Mouse (Mus musculus) MEL (cell line): ENCODE measurements around the gene Kctd18. TPM values are rescaled to one million over a fixed set of nuclear protein-coding genes. Genes with fewer than 3 reads are reported as not detected.

Source experiments
- DNase-seq: peaks from one replicate; pipeline ENCODE4 v3.0.0; 2011; ENCODE audit warnings: low read depth, low spot score
- H3K27ac ChIP-seq: 2 replicates; pipeline ENCODE4 v1.5.1; 2012; ENCODE audit warnings: low read depth, mild to moderate bottlenecking, control low read depth, low read length, moderate library complexity; ENCODE audit not compliant: control insufficient read depth
- H3K27me3 ChIP-seq, 2 experiments: fragments of 150-350 bp in 1 of 2; sonication (generic) in 1 of 2; 2 replicates each; pipeline ENCODE4 v1.6.1; 2012; ENCODE audit warnings: low read length in 2 of 2, mild to moderate bottlenecking in 2 of 2, improper control_type of control experiment in 1 of 2, moderate library complexity in 1 of 2; ENCODE audit not compliant: insufficient read depth in 2 of 2, control insufficient read depth in 1 of 2
- H3K36me3 ChIP-seq, 2 experiments: 2 replicates each; pipeline ENCODE4 v1.6.1; 2012 to 2014; ENCODE audit warnings: low read length in 2 of 2, improper control_type of control experiment in 1 of 2, inconsistent platforms in 1 of 2, mild to moderate bottlenecking in 1 of 2; ENCODE audit not compliant: insufficient read depth in 2 of 2, control insufficient read depth in 1 of 2
- H3K4me1 ChIP-seq, 2 experiments: fragments of 150-350 bp in 1 of 2; sonication (generic) in 1 of 2; 2 replicates each; pipeline ENCODE4 v1.6.1; 2012; ENCODE audit warnings: low read length in 2 of 2, improper control_type of control experiment in 1 of 2, mild to moderate bottlenecking in 1 of 2; ENCODE audit not compliant: insufficient read depth in 2 of 2, control insufficient read depth in 1 of 2
- H3K4me3 ChIP-seq, 2 experiments: fragments of 150-350 bp in 1 of 2; sonication (generic) in 1 of 2; 2 replicates each; pipeline ENCODE4 v1.5.1; 2012; ENCODE audit warnings: low read depth in 2 of 2, low read length in 2 of 2, mild to moderate bottlenecking in 2 of 2, moderate library complexity in 2 of 2, control low read depth in 1 of 2, improper control_type of control experiment in 1 of 2; ENCODE audit not compliant: control insufficient read depth in 1 of 2, insufficient read depth in 1 of 2
- H3K79me2 ChIP-seq: 2 replicates; pipeline ENCODE4 v1.6.1; 2012; ENCODE audit warnings: mild to moderate bottlenecking, low read length, moderate library complexity; ENCODE audit not compliant: control insufficient read depth, poor library complexity, insufficient read depth
- H3K9ac ChIP-seq: 2 replicates; pipeline ENCODE4 v1.6.1; 2012; ENCODE audit warnings: low read depth, mild to moderate bottlenecking, control low read depth, low read length, moderate library complexity; ENCODE audit not compliant: control insufficient read depth, poor library complexity, severe bottlenecking
- H3K9me3 ChIP-seq: fragments of 150-350 bp; sonication (generic); replicated peaks from 2 replicates; pipeline ENCODE4 v1.6.1; 2012; ENCODE audit warnings: mild to moderate bottlenecking, low read length, improper control_type of control experiment, moderate library complexity; ENCODE audit not compliant: insufficient read depth
- BHLHE40 ChIP-seq: IDR thresholded peaks from 2 replicates; pipeline ENCODE4 v1.6.1; 2012; ENCODE audit warnings: low read depth, mild to moderate bottlenecking, inconsistent platforms, low read length, improper control_type of control experiment, borderline replicate concordance
- CHD1 ChIP-seq: IDR thresholded peaks from 2 replicates; pipeline ENCODE4 v1.6.1; 2012; ENCODE audit warnings: low read depth, mild to moderate bottlenecking, inconsistent platforms, low read length, improper control_type of control experiment
- CTCF ChIP-seq, 3 experiments: IDR thresholded peaks in 2 of 3; conservative IDR thresholded peaks in 1 of 3; 2 replicates each; pipeline ENCODE4 v1.5.1; 2011 to 2012; ENCODE audit warnings: low read length in 3 of 3, low read depth in 2 of 3, mild to moderate bottlenecking in 2 of 3, improper control_type of control experiment in 1 of 3, inconsistent platforms in 1 of 3, mixed read lengths in 1 of 3, moderate library complexity in 1 of 3; ENCODE audit not compliant: control insufficient read depth in 1 of 3, insufficient read depth in 1 of 3, poor library complexity in 1 of 3, severe bottlenecking in 1 of 3
- E2F4 ChIP-seq: IDR thresholded peaks from 2 replicates; pipeline ENCODE4 v1.6.1; 2011; ENCODE audit warnings: low read depth, low read length, improper control_type of control experiment, borderline replicate concordance
- ELF1 ChIP-seq: IDR thresholded peaks from 2 replicates; pipeline ENCODE4 v1.6.1; 2014; ENCODE audit warnings: low read depth, mild to moderate bottlenecking, inconsistent platforms, low read length, improper control_type of control experiment, moderate library complexity
- EP300 ChIP-seq, 2 experiments: IDR thresholded peaks; 2 replicates each; pipeline ENCODE4 v1.6.1; 2011; ENCODE audit warnings: improper control_type of control experiment in 2 of 2, low read length in 2 of 2, low read depth in 1 of 2, mild to moderate bottlenecking in 1 of 2
- ETS1 ChIP-seq: IDR thresholded peaks from 2 replicates; pipeline ENCODE4 v1.6.1; 2012; ENCODE audit warnings: low read depth, mild to moderate bottlenecking, inconsistent platforms, low read length, improper control_type of control experiment, moderate library complexity
- GABPA ChIP-seq: IDR thresholded peaks from 2 replicates; pipeline ENCODE4 v1.6.1; 2012; ENCODE audit warnings: low read depth, mild to moderate bottlenecking, inconsistent platforms, low read length, improper control_type of control experiment, moderate library complexity
- HCFC1 ChIP-seq: IDR thresholded peaks from 2 replicates; pipeline ENCODE4 v1.6.1; 2012; ENCODE audit warnings: low read depth, mild to moderate bottlenecking, inconsistent platforms, low read length, improper control_type of control experiment, moderate library complexity
- JUND ChIP-seq: IDR thresholded peaks from 2 replicates; pipeline ENCODE4 v1.6.1; 2011; ENCODE audit warnings: low read depth, mild to moderate bottlenecking, improper control_type of control experiment, low read length
- MAFK ChIP-seq: IDR thresholded peaks from 2 replicates; pipeline ENCODE4 v1.6.1; 2011; ENCODE audit warnings: low read depth, mild to moderate bottlenecking, low read length, improper control_type of control experiment, borderline replicate concordance
- MAX ChIP-seq: IDR thresholded peaks from 2 replicates; pipeline ENCODE4 v1.6.1; 2011; ENCODE audit warnings: low read length, improper control_type of control experiment
- MXI1 ChIP-seq: IDR thresholded peaks from 2 replicates; pipeline ENCODE4 v1.6.1; 2011; ENCODE audit warnings: mild to moderate bottlenecking, low read depth, low read length, improper control_type of control experiment
- MYB ChIP-seq: IDR thresholded peaks from 2 replicates; pipeline ENCODE4 v1.6.1; 2011; ENCODE audit warnings: mild to moderate bottlenecking, low read depth, low read length, improper control_type of control experiment
- MYC ChIP-seq: IDR thresholded peaks from 2 replicates; pipeline ENCODE4 v1.6.1; 2011; ENCODE audit warnings: low read depth, mild to moderate bottlenecking, low read length, improper control_type of control experiment, moderate library complexity
- POLR2A ChIP-seq, 2 experiments: IDR thresholded peaks; 2 replicates each; pipeline ENCODE4 v1.6.1; 2011 to 2012; ENCODE audit warnings: low read length in 2 of 2, mild to moderate bottlenecking in 2 of 2, control low read depth in 1 of 2, improper control_type of control experiment in 1 of 2, low read depth in 1 of 2, moderate library complexity in 1 of 2; ENCODE audit not compliant: control insufficient read depth in 1 of 2, insufficient read depth in 1 of 2, poor library complexity in 1 of 2
- POLR2AphosphoS5 ChIP-seq: IDR thresholded peaks from 2 replicates; pipeline ENCODE4 v1.6.1; 2012; ENCODE audit warnings: low read depth, borderline replicate concordance, mild to moderate bottlenecking, inconsistent platforms, low read length, moderate library complexity, mixed read lengths
- RCOR1 ChIP-seq: IDR thresholded peaks from 2 replicates; pipeline ENCODE4 v1.6.1; 2012; ENCODE audit warnings: low read depth, mild to moderate bottlenecking, inconsistent platforms, low read length, improper control_type of control experiment
- SIN3A ChIP-seq: IDR thresholded peaks from 2 replicates; pipeline ENCODE4 v1.6.1; 2012; ENCODE audit warnings: low read length, improper control_type of control experiment, inconsistent platforms
- SMC3 ChIP-seq: IDR thresholded peaks from 2 replicates; pipeline ENCODE4 v1.6.1; 2011; ENCODE audit warnings: low read depth, low read length, improper control_type of control experiment
- TBP ChIP-seq: IDR thresholded peaks from 2 replicates; pipeline ENCODE4 v1.8.0; 2011; ENCODE audit warnings: low read depth, low read length, improper control_type of control experiment
- TCF12 ChIP-seq: IDR thresholded peaks from 2 replicates; pipeline ENCODE4 v1.6.1; 2014; ENCODE audit warnings: low read depth, mild to moderate bottlenecking, inconsistent platforms, low read length, improper control_type of control experiment, moderate library complexity
- UBTF ChIP-seq: IDR thresholded peaks from 2 replicates; pipeline ENCODE4 v1.6.1; 2012; ENCODE audit warnings: low read depth, mild to moderate bottlenecking, inconsistent platforms, low read length, improper control_type of control experiment, moderate library complexity, borderline replicate concordance; ENCODE audit not compliant: insufficient read depth
- USF1 ChIP-seq: IDR thresholded peaks from 2 replicates; pipeline ENCODE4 v1.6.1; 2014; ENCODE audit warnings: low read depth, mild to moderate bottlenecking, inconsistent platforms, low read length, improper control_type of control experiment, moderate library complexity
- USF2 ChIP-seq, 2 experiments: IDR thresholded peaks; 2 replicates each; pipeline ENCODE4 v1.6.1; 2011 to 2012; ENCODE audit warnings: improper control_type of control experiment in 2 of 2, low read length in 2 of 2, borderline replicate concordance in 1 of 2, inconsistent platforms in 1 of 2, low read depth in 1 of 2, mild to moderate bottlenecking in 1 of 2; ENCODE audit not compliant: insufficient read depth in 1 of 2
- ZKSCAN1 ChIP-seq: IDR thresholded peaks from 2 replicates; pipeline ENCODE4 v1.6.1; 2012; ENCODE audit warnings: low read depth, mild to moderate bottlenecking, inconsistent platforms, low read length, improper control_type of control experiment, moderate library complexity
- polyA plus RNA-seq, 2 experiments: library from polyadenylated mRNA; stranded (reverse) in 1 of 2; unstranded in 1 of 2; fragments of >175 nt in 1 of 2; fragments of >200 nt in 1 of 2; gene quantifications; 2 replicates each; pipeline versions ENCODE4 v1.2.1 to v1.2.4; 2012; ENCODE audit warnings: low replicate concordance in 2 of 2, low read depth in 1 of 2; ENCODE audit not compliant: insufficient read length in 2 of 2, insufficient read depth in 1 of 2, missing spikeins in 1 of 2
- total RNA-seq: library from RNA; depleted of rRNA; stranded (reverse); fragments of 300-350 nt; gene quantifications from 2 replicates; pipeline ENCODE4 v1.2.3, GENCODE M21; 2012

The Kctd18 gene
- total and polyA plus RNA-seq, 3 experiments = 11.1 to 12.6 TPM; not detected in 1

DNA sequence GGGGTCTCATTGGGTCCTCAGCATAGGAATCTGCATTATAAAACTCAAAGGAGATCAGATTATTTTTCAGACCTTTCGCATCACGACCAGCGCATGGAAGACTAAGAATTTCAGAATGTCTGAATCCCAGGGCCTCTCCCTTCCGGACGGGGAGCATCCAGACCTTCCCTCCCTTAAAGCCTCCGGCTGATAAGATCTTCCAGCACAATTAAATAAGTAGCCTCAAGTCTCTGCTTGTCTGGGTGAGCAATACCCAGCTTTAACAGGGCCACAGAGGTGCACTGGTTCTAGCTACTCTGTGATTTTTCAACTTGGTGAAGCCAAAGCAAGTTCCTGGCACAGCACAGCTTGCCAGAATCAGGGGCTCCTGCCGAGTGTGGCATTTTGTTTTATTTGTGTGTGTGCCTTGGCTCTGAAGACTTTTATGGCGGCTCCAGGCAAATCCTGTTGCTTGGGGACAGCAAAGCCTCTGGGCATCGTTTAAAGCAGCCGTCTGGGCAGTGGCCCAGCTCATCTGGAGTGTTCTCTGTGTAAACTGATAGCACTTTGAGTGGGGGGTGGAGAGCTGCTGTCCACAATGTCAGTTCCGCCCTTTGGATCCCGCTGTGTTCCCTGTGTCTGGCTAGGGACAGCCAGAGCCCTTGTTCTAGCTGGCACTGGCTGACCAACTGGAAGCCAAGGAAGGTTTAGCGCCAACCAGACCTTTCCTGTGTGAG, 11.6 kb upstream of the Kctd18 start:
- H3K9me3 ChIP-seq = no peaks in the 10 kb centered on the region
- H3K4me3 ChIP-seq = peak overlapping the region; percentile 46 to 60
- H3K9ac ChIP-seq = peak overlapping the region; percentile 60
- H3K79me2 ChIP-seq = no peaks in the 10 kb centered on the region
- TF ChIP-seq POLR2AphosphoS5 (no peak), USF1 (no peak), GABPA (no peak), MYB (no peak), EP300 (IDR thresholded peaks at IDR 0.05; ENCODE audit: low read depth in 1 of 2, low read length in 2 of 2) (0 out of 4 replicates have a peak, but pooled peaks of 1 of the 2 experiments have one; percentile 11), SMC3 (0 out of 2 replicates have a peak, but pooled peaks have one; percentile 7), MXI1 (no peak), ZKSCAN1 (no peak)
- TF ChIP-seq, all 39 proteins: peak for 2
- peak; percentile 67 for DNase-seq
- Histone ChIP-seq H3K4me1 (peaks cover 8 to 9% of the 10 kb centered on the region in 2 experiments), H3K36me3 (peaks cover 0 to 18% of the 10 kb centered on the region in 2 experiments; a peak in 3 of 4 replicates), H3K27me3 (no peaks in the 10 kb centered on the region), H3K27ac (peak overlapping the region; percentile 55)

DNA sequence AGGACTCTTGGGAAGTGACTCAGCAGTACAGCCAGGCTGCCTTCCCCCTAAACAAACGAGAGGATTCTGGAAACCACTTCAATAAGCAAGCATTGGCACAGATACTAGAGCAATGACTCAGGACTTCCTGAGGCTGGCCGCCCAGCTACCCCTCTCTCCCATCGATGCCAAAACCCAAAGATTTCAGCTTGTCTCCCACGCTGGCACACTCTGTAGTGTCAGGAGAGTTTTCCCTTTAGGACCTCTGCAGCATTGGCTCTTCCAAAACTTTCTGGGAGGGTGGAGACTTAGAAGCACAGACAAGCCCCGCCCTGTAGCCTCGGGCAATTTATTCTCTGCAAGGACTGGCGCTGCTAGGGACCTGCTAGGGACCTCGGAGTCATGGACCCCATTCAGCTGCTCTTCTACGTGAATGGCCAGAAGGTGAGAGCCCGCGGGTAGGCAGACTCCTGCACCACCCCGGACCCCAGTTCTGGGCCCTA, 10.9 kb upstream of the Kctd18 start, which contains the start of gene Aox1:
Gene Aox1 (plus strand): TSS at position 296 of the 482 bp plus-strand sequence.
- Histone ChIP-seq H3K27ac (peak within 1 kb of the TSS; percentile 55), H3K27me3 (no peaks in the 10 kb centered on the region), H3K79me2 (no peaks in the 10 kb centered on the region), H3K36me3 (peaks cover 0 to 18% of the 10 kb centered on the region in 2 experiments; a peak in 3 of 4 replicates), H3K4me3 (peak within 1 kb of the TSS; percentile 46 to 60), H3K4me1 (peaks cover 8 to 9% of the 10 kb centered on the region in 2 experiments), H3K9me3 (no peaks in the 10 kb centered on the region), H3K9ac (peak within 1 kb of the TSS; percentile 60)
- TF ChIP-seq POLR2A (IDR thresholded peaks at IDR 0.05; ENCODE audit: control insufficient read depth in 1 of 2, insufficient read depth in 1 of 2, low read depth in 1 of 2, low read length in 2 of 2, poor library complexity in 1 of 2) (peak in 1 of 2 experiments; percentile 33; a peak in 1 of 4 replicates), MAFK (peak; percentile 70; the same call in 1 of the 2 replicates), HCFC1 (0 out of 2 replicates have a peak, but pooled peaks have one; percentile 28), JUND (0 out of 2 replicates have a peak, but pooled peaks have one; percentile 45), EP300 (IDR thresholded peaks at IDR 0.05; ENCODE audit: low read depth in 1 of 2, low read length in 2 of 2) (peak; percentile 56 to 73), MYC (0 out of 2 replicates have a peak, but pooled peaks have one; percentile 36), TBP (peak; percentile 72), CTCF (IDR thresholded peaks at IDR 0.05 in 2 of 3, conservative IDR thresholded peaks at IDR 0.05 in 1 of 3; ENCODE audit: control insufficient read depth in 1 of 3, insufficient read depth in 1 of 3, low read depth in 2 of 3, low read length in 3 of 3, poor library complexity in 1 of 3, severe bottlenecking in 1 of 3) (no peak), SMC3 (peak; percentile 11; the same call in 1 of the 2 replicates), UBTF (no peak), E2F4 (no peak), USF2 (IDR thresholded peaks at IDR 0.05; ENCODE audit: borderline replicate concordance in 1 of 2, insufficient read depth in 1 of 2, low read depth in 1 of 2, low read length in 2 of 2) (no peak), GABPA (peak; percentile 87), BHLHE40 (no peak), ETS1 (peak; percentile 84), MXI1 (peak; percentile 62), ELF1 (no peak), TCF12 (0 out of 2 replicates have a peak, but pooled peaks have one; percentile 35), CHD1 (no peak), SIN3A (0 out of 2 replicates have a peak, but pooled peaks have one; percentile 46), MAX (0 out of 2 replicates have a peak, but pooled peaks have one; percentile 17), RCOR1 (peak; percentile 81)
- DNase-seq = peak; percentile 85
